Mouse (Mus musculus): Measurements from ENCODE around the gene Klhl7.
A peak's percentile ranks its signal among the peaks of the same experiment; 100 is the strongest.

Klhl7 gene

DNA sequence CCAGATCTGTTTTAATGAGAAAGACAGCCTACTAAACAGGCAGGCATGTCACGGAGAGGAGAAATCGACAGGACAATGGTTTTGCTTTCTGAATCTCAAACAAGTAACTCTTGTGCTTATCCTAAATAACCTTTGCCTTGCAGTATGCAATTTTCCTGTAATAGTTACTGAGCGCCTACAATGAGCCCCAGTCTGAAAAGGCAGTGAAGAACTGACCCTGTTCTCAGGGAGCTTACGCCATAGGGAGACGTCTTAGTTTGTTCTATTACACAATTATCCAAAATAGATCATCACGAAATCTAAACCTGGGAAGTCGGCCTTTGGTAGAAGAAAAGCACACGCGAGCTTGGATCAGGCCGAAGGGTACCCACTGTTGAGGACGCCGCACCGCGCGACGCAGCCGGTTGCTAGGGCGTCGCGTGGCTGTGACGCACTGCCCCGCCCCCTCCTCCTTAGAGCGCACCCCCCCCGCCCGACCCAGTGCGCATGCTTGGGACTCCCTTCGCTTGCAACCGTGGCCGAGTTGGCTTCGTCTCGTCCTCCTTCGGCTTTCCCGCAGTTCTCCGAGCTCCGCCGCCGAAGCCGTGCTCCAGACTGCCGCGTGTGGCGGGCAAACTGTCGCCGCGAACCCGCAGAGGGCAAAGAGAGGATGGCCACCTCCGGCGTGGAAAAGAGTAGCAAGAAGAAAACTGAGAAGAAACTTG, at the start of gene Klhl7:
Gene Klhl7 (plus strand): TSS at position 500 of the 704 bp plus-strand sequence.
- DNase-seq: peak; percentile 90

DNA sequence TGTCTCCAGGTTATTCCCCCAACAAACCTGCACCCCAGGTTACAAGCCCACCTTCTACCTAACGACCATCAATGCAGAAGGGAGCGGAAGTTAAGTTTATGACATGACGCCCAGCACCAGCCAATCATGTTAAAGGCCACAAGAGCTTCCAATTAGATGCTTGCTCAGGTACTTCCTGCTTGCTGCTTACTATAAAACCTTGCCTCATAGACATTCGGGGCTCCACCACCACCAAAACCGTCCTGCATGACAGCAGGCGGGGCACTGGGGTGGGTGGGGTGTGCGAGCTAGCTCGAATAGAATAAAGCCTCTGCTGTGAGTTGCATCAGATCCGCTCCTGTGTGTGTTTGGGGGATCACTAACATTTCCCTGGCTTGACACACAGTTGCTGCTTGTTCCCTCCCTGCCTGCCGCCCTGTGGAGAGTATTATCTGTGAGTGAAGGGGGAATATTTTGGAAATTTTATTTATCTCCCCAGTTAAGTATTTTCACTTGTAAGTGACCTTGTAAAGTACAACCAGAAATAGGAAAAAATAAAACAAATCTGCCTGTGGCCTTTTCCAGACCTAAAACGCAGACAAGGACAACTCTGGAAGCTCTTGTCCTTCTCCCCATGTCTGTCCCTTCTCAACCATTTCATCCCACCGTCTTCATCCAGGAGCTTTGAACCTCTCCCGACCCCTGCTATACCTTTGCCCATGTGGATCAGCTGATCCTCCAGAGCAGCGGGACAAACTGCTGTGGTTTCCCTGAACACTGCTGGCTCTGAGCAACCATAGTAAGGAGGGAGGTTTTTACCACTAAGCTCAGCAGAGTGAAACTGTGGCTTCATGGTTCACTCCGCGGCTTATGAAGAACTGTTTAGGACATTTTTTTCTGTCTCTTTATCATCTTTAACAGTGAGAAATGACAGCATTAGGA, 48.4 kb upstream of the Klhl7 start:
- DNase-seq: no peak

DNA sequence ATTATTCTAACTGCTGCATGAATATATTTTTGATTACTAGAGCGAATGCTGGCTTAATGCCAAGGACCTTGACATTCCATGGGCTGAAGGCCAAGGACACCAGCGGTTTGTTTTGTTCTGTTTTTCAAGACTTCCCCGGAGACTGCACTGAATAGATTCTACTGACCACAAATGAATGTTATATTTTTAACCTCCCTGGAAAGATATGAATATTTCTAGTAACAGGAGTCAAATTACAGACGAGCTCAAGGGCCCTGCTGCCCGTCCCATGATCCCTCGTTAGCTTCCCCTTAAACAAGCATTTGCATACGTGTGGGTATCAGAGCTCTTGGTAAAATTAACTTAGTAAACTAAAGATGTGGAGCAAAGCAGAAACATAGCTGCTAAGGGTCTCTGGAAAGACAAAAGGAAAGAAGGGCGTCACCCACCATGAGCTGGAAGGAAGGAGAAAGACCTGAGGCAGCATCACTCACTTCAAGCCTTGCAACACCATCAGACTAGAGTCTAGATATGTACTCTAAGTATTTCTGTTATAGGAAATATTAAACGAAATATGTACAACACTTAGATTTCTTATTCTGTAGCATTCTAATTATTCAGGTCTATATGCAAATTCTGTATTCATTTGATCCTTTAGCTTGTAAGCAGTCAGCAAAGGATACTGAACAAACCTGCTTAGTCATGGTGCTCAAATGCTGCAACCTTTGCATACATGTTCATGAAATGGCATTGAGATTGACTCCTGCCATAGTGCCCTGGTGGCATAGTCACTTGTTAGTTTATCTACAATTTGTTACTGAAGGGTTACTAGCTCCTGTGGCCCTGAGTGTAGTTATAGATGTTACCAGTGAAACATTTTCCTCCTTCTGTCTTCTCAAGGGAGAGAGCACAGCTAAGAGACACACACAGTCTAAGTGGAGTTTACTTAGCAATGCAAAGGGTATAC, 46.9 kb upstream of the Klhl7 start:
- DNase-seq: no peak

DNA sequence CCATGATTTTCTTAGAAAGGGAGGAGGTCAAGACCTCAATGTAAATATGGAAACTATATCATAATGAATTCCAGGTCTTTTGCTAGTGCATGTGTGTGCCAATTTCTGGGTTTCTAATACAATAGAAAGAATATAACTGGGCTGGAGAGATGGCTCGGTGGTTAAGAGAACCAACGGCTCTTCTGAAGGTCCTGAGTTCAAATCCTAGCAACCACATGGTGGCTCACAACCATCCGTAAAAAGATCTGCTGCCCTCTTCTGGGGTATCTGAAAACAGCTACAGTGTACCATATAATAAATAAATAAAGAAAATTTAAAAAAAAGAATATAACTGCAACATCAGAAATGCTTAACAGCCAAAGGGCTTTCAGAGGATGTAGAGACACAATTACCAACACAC, 46.0 kb upstream of the Klhl7 start:
- DNase-seq: no peak

DNA sequence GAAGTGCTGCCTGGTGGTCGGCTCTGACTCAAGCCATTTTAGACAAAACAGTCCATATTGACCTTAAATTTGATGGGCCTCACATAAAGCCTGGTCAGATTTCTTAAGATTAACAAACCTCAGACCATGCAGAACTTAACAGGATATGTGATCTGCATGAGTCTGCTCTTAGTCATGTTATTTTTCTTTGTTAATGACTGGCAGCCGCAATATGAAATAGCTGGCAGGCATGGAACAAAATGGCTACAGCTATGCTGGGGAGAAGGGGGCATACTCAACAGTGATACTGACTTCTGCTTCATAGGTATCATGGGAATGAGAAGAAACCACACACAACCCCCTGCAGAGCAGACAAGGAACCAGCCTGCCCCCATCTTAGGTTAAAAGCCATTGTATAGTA, 43.5 kb upstream of the Klhl7 start:
- DNase-seq: no peak

DNA sequence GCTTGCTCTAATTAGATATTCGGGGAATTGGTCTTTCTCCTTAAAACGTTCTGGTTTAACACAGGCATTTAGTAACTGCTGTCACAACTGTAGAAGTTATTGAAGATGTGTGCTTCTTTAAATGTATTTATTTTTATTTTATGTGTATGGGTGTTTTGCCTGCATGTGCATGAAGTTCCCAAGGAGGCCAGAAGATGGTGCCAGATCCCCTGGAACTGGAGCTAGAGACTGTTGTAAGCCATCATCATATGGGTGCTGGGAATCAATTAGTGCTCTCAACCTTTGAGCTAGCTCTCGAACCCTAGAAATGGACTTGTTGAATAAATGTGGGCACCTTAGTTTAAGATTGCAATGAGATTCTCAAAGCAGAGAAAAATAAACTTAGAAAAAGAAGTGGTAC, 42.8 kb upstream of the Klhl7 start:
- DNase-seq: no peak

DNA sequence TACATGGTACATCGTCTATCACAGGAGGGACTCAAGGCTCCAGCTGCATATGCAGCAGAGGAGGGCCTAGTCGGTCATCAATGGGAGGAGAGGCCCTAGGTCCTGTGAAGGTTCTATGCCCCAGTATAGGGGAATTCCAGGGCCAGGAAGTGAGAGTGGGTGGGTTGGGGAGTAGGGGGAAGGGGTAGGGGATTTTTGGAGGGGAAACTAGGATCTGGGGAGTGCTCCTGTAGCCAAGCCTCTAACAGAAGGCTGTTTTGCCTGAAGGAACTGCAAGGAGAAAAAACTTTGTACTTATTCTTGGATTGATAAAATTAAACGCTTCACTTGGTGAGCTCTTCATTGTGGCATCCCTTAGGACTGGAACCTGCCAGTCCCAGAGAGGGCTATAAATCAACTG, 39.5 kb upstream of the Klhl7 start:
- no peak for DNase-seq

DNA sequence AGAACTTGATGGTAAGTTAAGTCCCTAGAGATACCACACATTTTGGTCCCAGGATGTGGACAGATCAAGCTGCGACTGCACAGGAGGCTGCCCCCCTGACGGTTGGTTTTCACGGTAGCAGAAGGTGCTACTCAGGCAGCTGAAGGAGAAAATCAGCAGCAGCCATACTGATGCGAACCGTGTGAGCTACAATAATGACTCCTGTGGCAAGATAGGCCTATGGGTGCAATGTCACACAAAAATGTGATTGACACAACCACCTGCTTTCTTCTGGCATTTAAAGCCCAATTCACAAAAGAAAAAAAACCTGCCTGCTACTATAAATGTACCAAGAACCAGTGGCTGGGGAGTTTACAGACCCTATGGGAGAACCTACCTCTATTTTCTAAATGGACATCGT, 37.4 kb upstream of the Klhl7 start:
- DNase-seq: no peak

DNA sequence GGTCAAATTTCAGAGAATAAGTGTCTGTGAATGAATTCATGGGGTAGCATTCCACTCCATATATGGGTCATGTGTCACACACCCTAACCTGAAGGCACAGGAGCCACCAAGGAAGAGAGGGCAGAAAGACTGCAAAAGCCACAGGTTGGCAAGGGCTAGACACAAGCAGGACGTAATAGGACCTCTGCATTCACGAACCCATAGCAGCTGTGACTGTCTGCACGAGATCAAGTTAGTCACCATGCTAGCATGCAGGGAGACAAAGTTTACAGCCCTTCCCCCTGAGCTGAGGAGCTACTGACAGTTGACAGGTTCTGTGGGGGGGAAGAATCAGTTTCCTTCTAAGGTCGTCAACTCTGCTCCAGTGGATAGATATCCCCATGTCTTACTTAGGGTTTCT, 36.9 kb upstream of the Klhl7 start:
- DNase-seq: no peak

DNA sequence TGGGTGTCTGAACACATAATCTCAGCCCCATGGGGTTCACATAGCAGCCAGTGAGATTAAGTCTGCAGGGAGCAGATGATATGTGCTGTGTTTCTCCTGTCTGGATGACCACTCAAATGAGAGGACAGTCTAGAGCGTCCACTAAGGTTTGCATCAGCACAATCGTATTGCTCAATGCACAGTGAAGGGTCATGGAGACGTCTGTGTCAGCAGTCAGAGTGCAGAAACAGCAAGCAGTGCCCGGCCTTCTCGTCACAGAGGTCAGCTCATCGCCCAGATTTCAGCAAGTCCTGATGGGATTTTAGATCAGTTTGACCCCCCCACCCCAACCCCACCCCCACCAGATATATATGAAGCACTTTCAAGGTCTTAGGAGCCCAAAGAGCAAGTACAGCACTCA, 31.4 kb upstream of the Klhl7 start:
- no peak for DNase-seq

DNA sequence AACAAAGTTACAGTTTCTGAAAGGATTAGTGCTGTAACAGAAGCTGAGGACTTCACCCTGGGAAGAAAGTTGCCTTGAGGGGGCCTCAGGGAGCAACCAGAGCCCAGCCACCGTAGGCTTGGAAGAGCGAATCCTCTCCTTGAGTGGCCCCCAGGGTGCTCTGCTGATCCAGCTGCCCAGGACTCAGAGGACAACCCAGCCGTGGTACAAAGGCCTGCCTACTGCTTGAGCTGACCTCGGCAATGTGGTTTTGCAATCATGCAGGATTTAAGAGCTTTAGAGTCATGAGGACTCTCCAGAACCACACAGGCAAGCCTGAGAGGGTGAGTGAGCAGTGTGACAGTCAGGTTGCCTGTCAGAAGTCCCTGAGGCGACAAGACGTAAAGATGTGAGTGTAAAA, 28.4 kb upstream of the Klhl7 start:
- DNase-seq: no peak

DNA sequence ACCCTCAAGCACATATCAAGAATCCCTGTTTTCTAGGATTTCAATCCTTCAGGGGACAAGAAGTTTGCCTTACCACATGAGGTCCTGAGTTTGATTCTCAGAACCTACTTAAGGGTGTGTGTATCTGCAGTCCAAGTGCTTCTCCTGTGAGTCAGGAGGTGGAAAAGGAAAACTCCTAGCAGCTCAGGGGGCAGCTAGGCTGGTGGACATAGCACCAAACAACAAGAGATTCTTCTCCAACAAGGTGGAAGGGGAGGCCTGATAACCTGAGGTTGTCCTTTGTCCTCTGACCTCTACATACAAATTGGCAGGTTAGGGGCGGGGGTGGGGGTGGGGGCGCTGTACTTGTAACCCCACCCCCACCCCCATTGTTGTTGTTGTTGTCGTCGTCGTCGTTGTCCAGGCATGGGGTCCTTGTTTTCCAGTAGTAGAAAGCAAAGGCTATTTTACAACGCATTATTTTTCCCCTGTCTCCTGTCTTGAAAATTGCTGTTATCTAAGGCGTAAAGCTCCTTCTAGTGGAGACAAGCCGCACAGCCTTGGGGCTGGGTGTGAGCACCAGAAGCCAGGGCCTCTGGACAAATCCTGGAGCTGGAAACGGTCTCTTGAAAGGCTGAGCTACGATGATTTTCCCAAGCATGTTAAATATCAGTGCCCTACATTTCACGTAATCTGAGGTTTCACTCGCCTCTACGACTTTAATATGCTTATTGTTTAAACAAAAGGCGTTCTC, 23.3 kb upstream of the Klhl7 start:
- peak; percentile 77 for DNase-seq

DNA sequence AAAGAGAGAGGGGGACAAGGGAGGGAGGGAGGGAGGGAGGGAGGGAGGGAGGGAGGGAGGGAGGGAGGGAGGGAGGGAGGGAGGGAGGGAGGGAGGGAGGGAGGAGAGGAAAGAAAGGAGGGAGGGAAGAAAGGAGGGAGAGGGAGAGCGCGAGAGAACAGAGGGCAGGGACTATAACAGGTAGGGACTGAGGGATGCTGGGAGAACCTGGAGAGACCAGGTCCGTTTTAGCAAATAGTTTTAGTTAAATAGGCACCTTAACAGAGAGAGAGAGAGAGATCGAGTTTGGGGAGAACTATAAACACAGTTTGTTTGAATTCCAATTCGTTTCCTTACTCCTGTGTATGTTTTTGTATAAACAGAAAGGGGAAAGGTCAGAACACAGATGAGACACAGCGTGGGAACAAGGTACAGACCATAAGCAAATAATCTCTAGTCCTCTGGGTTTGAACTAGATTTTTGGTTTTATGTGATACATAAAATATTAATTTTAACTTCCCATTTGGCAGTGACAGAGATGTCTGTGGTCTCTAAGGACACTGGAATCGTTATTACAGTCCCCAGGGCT, 22.6 kb upstream of the Klhl7 start:
- DNase-seq: no peak

DNA sequence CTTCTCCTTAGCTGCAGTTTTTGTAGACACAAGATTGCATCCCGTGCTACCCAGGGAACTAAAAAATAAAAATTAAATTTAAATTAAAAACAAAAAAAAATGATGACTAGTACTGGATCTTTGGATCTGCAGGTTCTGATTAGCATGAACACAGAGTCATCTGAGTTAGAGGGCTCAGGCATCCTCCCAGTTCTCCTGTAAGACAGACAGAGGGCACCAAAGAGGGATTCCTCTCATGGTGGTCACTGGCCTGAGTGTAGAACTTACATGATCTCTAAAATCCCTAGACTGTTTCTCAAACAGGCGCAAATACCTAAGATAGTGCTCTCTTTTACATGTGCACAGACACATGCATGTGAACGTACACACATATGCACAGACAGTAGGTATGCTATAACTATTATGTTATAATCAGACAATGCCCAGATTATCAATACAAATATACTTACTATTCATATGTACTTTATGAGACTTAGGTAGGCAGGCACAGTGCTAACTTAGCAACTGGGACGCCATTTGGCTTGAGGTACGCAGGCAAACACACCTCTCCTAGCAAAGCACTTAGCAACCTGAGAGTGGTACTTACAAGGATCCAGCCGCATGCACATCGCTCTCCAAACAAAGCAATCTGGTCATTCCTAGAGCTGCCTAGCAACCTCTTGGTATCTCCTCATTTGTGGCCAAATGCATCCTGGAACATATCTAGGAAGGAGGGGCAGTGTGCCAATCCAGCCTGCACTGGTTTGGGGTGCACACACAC, 21.8 kb upstream of the Klhl7 start:
- DNase-seq: no peak

DNA sequence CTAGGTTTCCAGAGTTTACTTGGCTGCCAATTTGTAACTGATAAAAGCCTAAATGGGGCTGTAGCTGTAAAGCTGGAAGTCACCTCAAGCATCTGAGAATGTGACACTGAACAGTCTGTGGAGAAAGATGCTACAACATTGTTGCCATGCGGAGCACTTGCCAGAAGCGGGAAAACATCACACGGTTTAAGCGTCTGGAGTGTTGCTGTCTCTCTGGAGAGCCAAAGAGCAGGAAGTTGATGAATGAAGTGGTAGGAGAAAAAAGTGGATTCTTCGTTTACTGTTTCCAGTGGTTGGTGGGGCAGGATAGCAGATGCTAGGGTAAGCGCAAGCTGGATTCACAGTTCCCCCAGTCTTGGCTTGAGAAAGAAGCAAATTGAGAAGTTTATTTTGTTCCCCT, 19.6 kb upstream of the Klhl7 start:
- DNase-seq: no peak

DNA sequence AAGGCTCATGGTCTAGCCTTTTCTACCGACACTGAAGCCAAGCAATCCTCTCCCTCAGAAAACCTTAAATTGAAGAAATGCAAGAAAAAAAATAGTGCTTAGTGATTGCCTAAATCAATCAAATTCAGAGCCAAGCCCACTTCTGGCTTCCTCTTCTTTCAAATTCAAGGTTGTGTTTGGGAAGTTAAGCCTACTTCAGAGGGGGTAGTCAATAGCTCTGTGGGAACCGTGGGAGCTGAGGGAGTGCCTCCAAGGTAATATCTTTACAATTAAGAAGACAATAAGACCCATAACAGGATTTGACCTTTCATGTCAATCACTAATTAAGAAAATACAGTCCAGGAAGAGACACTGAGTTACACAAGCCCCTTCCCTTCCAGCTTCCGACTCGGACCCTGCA, 15.6 kb upstream of the Klhl7 start:
- DNase-seq: no peak

DNA sequence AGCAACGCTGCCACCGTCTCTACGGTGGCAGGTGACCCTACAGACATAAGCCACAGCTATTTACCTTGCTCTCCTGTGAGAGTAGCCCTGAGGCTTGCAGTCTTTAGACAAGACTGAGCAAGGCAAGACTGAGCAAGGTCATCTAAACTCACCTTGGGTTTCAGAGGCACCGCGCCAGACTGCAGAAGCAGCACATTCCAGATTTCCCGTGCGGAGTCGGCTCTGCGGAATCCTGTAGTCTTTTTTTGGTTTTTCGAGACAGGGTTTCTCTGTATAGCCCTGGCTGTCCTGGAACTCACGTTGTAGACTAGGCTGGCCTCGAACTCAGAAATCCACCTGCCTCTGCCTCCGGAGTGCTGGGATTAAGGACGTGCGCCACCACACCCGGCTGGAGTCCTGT, 14.2 kb upstream of the Klhl7 start:
- no peak for DNase-seq

DNA sequence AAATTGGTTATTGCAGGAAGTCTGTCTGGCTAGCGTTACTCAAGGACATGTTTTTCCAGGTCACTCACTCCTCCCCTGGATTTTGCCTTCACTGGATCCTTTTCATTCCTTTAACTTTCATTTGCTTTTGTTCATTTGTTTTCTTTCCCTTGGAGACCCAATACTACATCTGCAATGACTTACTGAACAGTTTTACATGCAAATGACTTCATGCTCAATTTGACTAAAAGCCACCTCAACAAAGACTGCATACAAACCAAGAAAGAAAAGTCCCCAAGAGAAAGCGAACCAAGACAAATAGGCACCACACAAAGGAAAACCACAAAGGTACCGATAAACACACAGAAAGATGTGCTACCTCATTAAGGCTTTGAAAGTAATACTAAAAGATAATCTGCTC, 13.5 kb upstream of the Klhl7 start:
- no peak for DNase-seq

DNA sequence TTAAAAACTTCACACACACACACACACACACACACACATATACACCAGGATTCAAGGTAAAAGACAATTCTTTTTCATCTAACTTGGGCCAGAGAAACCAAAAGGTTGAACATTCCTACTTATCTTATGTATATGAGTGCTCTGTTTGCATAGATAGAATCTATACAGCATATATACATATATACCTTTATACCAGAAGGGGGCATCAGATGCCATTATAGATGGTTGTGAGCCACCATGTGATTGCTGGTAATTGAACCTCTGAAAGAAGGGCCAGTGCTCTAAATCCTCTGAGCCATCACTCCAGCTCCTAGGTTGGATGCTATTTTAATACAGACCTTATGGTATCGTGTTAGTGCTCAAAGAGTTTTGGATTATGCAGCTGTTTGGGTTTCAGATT, 12.0 kb upstream of the Klhl7 start:
- DNase-seq: no peak

DNA sequence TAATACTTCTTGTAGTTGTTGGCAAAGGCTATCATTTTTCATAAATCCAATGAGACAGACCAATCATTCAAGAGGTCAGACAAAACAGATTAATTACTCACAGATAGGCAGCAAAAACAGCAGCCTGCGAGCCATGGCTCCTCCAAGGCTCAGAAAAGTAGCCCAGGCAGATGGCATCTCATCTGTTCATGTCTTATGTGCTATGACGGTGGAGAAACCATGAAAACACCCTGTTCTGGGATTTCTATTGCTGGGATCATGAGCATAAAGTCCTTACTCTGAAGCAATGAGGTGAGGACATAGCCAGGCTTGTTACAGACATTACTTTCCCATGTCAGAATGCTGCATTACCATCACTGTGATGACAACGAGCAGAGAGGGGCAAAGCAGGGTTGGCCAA, 7.9 kb upstream of the Klhl7 start:
- DNase-seq: no peak

DNA sequence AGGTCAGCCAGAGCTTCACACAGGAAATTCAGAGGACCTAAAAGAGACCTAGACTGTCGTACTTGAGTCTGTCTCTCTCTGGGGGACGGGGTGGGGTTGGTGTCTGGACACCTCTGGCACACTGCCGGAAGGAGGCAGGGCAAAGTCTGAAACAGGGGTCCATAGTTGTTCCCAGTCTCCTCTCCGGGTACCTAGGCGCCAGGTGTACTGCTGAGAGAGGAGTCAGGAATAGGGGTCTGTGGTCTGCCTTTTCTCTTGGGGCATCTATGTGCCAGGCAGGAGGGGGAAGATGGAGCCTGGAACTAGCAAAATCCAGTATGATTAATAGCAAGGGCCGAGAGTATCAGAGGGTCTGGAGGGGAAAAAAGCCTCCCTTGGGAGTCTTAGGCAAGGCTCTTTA, 5.0 kb upstream of the Klhl7 start:
- DNase-seq: no peak

All from right cerebral cortex, adult 18-20 months (tissue).